Mouse (Mus musculus) embryo, embryonic 10.5 days (tissue): ENCODE measurements around the gene Tax1bp1.

ENCODE experiments used
- DNase-seq: peaks from one replicate; pipeline ENCODE4 v3.0.0-alpha.2; 2015; ENCODE audit warnings: low spot score

Gene Tax1bp1

DNA sequence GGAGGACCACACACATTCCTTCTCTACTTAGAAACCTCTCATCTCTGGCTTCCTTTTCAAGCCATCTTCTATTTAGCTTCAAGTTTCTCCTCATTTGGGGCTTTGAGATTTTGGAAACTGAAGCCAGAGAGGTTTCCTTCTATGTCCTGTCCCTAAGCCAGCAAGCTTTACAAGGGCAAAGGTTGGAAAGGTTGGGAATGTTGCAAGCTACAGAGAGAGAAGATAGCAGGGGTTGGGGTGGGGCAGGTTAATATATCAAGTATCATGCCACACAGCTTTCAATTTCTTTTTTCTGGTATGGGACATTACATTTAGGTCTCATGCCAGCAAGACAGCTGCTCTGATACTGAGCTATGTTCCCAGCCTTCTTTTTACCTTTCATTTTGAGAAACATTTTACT lies 8.2 kb upstream of the Tax1bp1 start:
- DNase-seq = no peak

DNA sequence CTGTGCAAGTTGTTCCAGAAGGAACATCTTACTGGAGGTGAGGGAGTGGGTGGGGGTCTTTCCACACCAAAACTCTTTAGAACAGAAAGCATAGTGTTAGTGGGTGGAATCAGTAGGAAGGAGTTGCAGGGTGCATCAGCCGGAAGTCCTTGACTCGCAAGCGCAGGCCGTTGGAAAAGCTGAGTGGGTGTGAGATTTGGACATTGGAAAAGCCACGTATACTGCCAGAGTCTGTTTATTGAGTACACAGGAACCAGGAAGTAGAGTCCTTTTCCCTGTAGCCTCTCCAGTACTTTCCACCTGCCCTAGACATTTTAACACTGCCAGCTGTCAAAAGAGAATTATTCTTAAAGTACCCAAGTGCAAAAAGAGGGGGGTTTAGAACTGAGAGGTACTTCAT lies 5.7 kb upstream of the Tax1bp1 start:
- no peak for DNase-seq

DNA sequence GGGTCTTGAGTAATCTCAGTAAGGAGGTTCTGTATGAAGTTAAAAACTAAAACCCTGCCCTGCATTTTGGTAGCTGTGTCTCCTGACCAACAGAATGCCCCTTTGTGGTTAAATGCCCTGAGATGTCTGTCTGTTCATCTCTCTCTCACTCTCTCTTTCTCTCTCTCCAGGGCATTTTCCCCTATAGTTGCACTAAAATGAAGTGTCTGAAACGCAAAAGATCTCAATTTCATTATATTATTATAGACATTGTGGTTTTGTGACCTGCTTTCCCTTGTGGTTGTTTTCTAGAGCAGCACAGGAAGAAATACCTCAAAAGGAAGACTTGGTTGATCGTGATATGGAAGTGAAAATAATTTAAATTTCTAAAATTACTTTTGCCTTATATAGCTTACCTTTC lies 966 bp upstream of the Tax1bp1 start:
- DNase-seq = no peak

DNA sequence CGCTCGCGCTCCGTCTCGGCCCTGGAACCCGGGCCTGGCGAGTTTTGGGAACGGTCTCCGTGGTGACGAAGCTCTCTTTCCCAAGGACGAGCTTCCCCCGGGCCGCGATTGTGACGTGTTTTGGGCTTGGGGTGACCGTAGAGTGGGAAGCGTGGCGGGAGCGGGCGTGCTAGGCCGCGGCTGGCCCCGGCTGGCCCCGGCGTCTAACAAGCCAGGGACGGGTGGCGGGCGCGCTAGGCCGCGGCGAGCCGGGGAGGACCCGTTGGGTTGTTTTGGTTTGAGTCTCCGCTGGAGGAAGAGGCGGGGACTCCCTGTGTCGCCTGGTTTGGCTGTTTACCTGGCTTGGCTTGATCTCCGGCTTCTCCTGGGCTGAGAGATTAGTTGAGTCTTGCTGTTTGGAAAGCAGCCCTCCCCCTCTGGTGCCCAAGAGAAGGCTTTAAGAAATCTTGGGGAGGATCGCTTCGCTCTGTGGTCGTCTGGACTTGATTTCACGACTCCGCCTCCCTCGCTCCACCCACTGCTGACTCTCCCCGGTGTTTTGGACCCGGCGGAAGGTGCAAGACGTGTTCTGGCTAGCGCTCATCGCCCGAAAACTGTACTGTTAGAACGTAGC lies 474 bp downstream of the Tax1bp1 start:
- DNase-seq = peak; percentile 82

DNA sequence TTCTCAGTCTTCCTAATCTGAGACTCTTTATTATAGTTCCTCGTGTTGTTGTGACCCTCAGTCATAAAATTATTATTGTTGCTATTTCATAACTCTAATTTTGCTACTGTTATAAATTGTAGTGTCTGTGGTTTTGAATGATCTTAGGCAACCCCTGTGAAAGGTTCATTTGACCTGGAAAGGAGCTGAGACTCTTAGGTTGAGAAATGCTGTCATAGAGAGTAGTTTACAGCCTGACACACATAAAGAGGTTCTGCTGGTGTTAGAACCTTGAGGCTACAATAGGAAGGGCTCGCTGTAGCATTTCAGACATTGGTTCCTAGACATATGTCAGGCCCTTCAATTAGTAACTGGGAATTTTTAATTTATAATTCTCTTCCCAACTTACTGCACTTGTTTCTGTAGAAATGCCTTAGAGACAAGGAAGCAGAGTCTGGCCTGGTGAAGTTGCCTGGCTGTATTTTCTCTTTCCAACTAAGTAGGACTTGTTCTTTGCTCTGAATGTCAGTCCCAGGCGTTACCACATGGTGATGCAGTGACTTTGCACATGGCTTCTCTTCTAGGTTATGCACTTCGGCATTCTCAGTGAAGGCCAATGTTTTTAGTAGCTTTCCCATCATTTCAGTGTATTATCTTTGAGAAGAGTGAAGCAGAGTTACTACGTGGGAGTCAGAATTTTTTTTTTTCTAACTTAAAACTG lies 4.1 kb downstream of the Tax1bp1 start:
- no peak for DNase-seq

DNA sequence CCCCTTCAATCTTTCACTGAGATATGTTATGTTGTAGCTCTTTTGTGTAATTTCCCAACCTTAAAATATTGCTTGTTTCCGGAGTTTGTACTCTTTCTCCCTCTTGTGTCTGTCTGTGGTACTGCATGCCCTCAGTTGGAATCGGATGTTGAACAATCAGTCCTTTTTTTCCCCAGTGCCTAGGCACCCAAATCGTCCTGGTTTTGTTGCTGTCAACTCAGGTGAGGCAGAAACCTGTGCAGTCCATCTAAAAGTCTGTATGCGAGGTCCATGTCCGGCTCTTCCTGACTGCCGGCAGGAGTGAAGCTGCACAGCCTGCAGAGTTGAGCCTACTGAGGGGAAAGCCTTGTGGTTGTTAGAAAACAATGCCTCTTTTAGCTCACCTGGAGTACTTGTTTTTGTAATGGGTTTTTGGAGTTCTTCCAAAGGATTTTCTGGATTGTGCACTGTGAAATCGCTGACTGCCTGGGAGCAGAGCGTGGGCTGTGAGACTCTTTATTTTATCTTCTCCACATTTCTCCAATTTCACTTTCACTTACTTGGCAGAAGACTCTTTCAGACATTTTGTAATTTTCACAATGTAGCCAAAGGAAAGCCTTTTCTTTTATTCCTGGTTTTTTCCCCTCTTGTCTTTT lies 11.4 kb downstream of the Tax1bp1 start:
- peak; percentile 70 for DNase-seq

DNA sequence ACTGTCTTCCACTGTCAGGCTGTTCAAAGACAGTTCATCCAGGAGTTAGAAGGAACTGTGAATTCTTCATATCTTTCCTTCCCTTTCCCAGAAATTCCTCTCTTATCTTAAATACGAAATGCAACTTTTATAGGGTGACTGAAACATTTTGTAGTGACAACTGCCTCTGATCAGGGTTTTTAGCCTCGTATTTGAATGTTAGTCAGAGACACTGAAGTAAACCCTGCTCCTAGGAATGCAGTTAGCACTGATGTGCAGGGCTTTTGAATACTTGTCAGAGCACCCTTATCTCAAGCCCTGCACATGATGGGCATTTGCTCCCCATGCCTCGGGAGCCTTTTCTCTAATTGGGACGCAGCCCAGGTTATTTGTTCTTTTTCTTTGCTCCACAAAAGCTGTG lies 16.8 kb downstream of the Tax1bp1 start:
- DNase-seq = no peak

DNA sequence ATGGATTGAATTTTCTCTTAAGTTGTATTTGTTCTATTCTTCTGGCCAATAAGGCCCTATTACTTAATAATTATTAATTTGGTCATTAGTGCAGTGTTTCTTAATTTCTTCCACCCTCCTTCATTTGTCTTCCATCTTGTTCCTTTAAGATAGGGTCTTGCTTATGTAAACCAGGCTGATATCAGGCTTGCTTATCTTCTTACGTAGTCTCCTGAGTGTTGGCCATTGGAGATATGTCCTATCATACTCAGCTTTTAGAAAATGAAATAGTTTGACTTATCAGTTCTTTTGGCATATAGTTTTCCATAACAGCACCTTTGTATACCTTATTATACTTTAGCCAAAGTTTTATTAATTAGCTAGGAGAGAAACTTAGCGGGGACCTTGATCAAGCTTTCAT lies 21.1 kb downstream of the Tax1bp1 start:
- DNase-seq = no peak

DNA sequence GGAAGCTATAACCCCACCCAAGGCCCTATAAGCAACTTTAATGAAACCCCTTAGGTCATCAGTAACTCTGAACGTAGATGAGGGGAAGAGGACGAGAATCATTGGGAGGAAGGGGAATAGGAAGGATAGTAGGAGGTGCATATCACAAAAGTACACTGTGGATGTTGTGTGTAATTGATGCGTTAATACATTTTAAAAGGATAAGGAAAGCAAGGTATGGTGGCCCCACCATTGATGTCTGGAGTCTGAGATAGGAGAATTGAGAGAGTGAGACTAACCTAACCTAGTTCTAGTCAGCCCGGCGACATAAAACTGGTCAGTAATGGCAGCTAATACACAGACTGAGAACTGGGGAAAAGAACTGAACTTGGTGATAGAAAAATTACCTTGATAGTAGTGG lies 39.3 kb downstream of the Tax1bp1 start:
- no peak for DNase-seq

DNA sequence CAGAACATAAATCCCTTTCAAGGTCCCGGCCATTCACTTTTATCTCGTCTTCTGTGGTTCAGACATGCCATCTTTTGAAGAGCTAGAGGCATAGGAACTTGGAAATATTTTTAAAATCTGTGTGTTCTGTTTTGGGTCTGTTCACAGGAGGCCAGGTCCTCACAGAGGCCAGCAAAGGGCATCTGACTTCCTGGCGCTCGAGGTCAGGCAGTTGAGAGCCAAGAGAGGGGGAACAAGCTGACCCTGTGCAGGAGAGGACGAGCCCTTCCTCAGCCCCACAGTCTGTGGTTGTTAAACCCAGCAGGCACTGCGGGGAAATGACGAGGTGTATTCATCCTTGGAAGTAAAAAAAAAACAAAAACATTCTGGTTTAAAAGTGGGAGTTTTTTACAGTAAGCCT lies 51.7 kb downstream of the Tax1bp1 start:
- DNase-seq = no peak

DNA sequence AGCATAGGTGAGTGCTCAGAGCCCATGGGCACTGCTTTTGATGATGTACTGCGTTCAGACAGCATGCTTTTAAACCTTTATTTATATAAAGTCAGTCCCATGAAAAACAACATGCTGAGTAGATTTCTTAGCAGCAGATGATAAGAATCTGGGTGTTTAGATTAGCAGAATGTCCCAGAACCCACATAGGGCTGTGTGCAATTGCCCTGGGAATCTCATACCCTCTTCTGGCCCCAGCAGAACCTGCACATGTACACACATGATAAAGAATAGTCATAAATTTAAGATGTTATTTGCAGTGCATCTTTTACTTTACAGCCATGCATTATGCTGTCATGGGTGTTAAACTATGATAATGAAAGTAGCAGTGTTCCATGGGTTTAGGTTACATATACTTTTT lies 57.3 kb downstream of the Tax1bp1 start:
- DNase-seq = no peak

DNA sequence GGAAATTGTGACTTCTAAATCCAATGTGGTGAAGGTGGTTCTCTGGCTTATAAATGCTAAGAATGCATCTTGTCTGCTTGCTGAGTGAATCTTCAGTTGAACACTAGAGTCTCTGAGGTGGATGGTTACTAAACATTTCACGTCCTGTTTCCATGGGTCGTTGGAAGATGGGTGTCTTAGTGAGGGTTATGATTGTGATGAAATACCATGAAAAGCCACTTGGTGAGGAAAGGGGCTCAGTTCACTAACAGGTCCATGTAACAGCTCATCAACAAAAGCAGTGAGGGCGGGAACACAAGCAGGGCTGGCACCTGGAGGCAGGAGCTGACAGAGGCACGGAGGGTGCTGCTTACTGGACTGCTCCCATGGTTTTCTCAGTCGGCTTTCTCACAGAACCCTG lies 59.6 kb downstream of the Tax1bp1 start:
- no peak for DNase-seq

DNA sequence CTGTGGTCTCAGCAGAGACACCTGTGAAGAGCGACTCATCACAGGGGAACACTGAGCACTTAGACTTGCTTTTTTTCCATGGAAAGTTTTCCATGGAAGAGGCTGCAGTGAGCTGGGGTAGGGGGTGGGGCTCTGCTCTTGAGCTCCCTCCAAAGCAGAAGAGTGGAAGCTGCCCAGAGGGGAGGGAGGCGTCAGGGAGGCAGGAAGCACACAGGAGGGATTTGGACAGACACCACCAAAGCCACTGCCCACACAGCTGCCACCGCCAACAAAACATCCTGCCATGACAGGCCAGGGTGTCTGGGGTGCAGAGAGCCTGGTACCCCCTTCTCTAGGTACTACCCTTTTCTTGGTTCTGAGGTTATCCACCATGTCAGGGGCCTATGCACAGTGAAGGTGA lies 61.8 kb downstream of the Tax1bp1 start:
- no peak for DNase-seq

DNA sequence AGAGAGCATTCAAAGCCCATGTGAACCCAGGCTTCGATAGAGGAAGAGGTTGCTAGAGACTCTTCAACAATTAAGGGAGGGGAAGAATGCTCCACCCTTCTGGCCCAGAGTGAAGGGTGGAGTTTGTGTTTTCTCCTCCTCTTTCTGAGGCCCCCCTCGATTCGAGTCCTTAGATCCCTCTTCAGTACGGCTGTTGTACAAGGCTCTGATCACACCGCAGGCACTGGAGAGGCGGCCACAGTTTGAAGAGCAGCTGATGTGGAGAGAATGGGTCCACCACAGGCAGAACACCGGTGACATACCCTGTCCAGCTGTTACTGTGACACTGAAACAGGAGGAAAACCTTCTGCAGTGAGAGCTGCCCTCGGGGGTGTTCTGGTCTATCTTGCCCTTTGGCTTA lies 62.4 kb downstream of the Tax1bp1 start:
- no peak for DNase-seq

DNA sequence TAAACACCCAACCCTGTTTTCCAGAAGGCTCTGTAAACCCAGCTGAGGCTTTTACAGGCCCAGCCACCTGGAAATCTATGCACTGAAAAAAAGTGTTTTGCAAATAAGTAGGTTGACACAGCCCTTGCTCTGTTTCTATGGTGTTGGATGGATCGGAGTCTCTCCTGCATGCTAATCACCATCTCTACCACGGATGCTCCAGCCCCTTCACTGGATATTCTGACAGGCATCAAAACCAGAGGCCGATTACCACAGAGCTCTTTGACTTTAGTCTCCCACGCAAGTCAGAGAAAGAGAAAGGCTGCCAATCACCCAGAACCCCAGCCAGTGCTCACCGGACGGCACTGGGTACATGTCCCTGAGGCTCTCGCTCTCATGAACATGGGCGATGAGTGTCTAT lies 63.5 kb downstream of the Tax1bp1 start:
- DNase-seq = no peak

DNA sequence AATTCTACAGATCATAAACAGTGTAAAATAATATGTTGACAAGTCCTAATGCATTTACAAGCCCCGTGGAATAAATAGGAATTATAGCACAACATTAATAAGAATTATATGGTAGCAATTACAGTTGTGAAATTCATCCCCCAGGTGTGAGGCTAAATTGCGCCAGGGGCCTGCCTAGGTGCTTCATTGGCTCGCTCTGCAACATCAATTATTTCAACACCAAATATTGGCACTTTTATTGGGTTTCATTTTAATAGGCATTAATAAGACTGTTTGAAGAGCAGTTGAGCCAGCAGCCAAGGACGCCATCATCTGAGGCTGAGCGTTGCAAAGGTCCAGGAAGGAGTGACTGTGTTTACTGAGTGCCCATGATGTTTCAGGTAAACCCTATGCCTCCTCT lies 65.0 kb downstream of the Tax1bp1 start:
- DNase-seq = no peak

DNA sequence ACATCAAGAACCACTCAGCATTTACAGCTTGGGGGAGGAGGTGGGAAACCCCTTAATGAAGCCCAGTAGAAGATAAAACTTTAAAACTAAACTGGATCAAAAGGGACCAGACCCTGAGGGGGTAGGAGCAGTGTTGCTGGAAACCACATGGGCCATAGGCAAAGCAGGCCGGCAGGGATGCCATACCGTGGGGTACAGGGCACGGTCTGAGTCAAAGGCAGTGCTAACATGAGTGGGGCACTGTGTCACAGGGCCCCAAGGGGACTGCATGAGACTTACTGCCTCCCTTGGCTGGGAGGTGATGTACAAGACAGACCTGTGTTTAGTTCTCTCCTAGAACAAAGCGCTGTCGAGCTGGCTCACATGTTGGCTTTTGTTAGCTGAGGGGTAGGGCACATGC lies 66.0 kb downstream of the Tax1bp1 start:
- no peak for DNase-seq

DNA sequence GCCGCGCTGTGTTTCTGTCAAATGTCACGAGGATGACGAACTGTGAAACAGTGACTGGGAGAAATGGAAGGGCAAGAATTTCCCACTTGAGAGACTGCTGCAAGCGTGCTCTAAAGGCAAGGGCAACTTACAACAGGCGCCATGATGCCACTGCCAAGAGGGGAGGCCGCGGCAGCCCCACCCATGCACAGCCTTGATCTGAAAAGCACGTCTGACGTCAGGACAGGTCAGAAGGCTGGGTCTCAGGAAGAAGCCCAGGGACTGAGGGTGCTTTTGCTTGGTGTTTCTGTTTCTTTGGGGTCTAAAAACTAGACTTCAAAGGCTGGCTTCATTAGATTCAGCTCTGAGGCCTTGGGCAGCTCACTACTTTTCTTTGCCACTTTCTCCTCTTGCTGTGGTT lies 76.8 kb downstream of the Tax1bp1 start:
- DNase-seq = no peak

DNA sequence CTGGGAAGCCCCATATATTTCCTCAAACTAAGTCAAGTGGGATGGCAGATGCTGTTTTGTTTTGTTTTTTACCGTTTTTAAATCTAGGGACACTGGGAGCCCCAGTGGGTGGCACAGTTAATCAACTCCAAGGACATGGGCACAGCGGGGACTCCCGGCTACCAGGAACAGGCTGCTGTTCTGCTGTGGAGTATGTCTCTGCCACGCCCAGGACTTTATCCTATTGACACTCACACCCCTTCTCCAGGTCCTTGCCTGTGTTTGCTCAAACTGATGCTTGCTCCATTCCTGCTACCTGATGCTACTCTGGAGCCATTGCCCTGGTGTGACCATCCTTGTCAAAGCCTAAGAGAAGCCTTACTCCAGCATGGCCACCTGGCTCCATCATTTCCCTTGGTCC lies 77.3 kb downstream of the Tax1bp1 start:
- no peak for DNase-seq

DNA sequence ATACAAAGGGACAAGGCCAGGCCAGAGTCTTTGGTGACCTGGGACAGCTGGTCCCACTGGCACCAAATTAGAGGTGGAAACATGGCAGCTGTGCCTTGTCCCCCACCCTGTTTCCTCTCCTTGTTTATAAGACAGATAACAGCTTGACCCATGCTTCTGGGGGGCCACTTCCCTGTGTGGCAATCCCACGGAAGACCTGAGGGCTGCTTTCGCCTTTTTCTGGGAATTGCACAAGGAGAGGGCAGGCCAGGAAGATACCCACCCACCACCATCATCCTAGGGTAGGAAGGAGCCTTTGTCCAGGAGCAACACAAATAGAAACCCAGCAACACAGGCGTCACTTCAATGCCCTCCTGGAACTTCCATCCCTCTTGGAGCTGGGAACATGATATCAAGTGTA lies 78.9 kb downstream of the Tax1bp1 start:
- DNase-seq = no peak

DNA sequence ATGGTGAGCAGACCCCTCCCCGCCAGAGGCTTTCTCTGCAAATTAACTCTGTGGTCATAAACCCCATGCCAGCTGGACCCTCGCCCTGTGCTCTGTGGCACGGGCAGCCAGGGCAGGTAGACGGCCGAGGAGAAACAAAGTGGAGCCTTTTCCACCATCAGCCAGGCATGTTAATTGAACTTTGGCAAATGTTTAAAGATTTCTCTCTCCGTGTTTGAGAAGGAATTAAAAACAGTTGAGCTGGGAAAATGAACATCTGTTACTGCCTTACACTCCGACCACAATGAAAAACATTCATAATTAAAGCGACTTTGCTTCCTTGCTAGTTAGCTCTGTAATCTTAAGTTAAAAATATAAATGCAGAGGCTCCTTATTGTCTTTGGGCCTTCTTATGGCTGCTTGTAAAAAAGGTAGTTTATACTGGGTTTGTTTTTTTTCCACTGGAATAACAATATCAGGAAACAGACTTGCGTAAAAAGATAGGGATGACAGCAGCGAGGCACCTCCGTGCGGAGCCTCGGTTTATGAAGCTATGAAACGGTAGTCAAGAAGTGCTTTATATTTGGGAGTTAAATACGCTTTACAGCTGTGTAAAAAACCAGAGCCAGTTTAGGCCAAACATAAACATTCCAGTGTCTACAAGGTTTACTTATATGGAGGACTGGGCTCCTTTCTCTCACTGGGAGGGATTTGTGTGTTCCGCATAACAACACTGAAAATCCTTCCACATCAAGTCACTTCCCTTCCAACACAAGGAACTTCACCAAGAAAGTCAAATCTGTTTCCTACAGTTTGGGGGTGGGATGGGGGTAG lies 81.7 kb downstream of the Tax1bp1 start:
- no peak for DNase-seq

DNA sequence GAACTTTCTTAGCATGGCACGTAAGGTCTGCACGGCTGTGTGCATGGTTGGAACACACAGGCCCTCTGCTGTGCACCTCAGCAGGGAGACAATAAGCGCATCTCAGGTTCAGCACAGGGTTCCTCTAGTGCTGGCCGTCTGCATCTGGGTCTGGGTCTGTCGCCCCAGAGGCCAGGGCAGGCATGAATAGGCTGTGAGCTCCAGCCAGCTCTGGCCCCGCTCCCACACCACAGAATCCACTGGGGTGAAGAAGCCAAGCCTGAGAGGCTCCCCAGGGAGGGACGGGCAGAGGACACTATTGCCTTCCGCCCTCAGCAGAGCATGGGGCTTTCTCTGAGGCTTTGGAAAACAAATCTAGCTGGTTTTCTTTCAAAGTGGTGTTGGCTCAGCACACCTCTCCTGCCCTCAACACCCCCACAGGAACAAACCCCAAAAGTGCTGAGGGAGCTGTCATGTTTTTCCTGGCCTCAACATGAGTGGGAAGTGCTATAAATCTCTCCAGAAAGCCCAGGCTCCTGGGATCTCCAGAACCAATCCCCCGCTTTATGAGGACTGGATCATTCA lies 82.6 kb downstream of the Tax1bp1 start:
- no peak for DNase-seq

DNA sequence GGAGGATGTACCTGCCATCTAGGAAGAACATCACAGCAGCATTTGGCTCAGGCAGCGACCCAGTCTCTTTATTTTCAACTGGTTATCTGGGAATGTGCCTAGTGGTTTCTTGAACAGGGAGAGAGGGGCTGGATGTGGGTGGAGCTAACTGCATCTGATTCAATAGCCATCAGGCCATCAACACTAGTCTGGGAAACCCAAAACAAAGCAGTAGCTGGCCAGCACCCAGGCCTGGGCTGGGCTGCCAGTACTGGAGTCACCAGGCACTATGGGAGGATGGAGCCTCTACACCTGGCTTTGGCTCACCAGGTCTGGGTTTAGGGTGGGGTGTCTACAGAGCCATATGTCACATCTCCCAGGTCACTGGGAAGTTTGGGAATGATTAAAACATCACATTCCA lies 83.2 kb downstream of the Tax1bp1 start:
- DNase-seq = no peak
